Mouse (Mus musculus): ENCODE measurements at regions not wholly inside any gene's neighbourhood (a gene's known extent, or its start where the extent isn't known, plus 50 kb on each side); places are given as distances from the start of the nearest gene placed in this dataset.

GRCm38 (mm10) chr11:18656358-18656757 is 362.4 kb downstream of the Meis1 start:
- TF ChIP-seq EP300 (IDR thresholded peaks at IDR 0.05; ENCODE audit: low read depth) (no peak), CTCF (IDR thresholded peaks at IDR 0.05; ENCODE audit: low read depth) (no peak)

Data from liver, embryonic 14.5 days (tissue).